In genomic region chr2:93091679-93092078, GRCm38 (mm10) we compare ENCODE assay signal across 18 mouse cellular contexts. TPM values are rescaled to one million over a fixed set of nuclear protein-coding genes. Genes with fewer than 3 reads are reported as not detected.
A peak's percentile ranks its signal among the peaks of the same experiment; 100 is the strongest.
DNase-seq lines count a peak whose midpoint lies in the region; ATAC-seq and TF ChIP-seq lines count a peak whose summit lies in the region.
"Had no signal": no experiment of that assay in that cellular context is flagged by ENCODE, and none has a peak within 500 bp of the region (broad histone marks: within the 10 kb centered on the region; RNA-seq: fewer than 3 reads in every experiment).

No protein-coding gene starts in this region.

- no peaks in the 10 kb centered on the region for H3K36me3 ChIP-seq in forebrain, embryonic 14.5 days (ENCODE audit: control insufficient read depth, insufficient read depth, low read length)
- H3K36me3 ChIP-seq in hindbrain, postnatal 0 days (ENCODE audit: insufficient read depth, low read length) = no peaks in the 10 kb centered on the region
- no peaks in the 10 kb centered on the region for H3K36me3 ChIP-seq in neural tube, embryonic 14.5 days (ENCODE audit: control insufficient read depth, insufficient read depth, low read length)
- no peaks in the 10 kb centered on the region for H3K36me3 ChIP-seq in thymus, adult 2 months (ENCODE audit: control insufficient read depth, insufficient read depth, low read length)
- H3K36me3 ChIP-seq: stomach, embryonic 15.5 days had no signal

- 0 out of 2 replicates have a peak, but pooled peaks have one; percentile 10 for TF ChIP-seq CTCF in hindbrain, postnatal 0 days (IDR thresholded peaks at IDR 0.05; ENCODE audit: low read depth)
- no peak for TF ChIP-seq CTCF in thymus, adult 2 months (IDR thresholded peaks at IDR 0.05; ENCODE audit: borderline replicate concordance, control insufficient read depth, extremely low read depth, insufficient read depth, low read length, poor library complexity)

- TF ChIP-seq POLR2A in thymus, adult 2 months (IDR thresholded peaks at IDR 0.05; ENCODE audit: control insufficient read depth, extremely low read depth, insufficient read depth, low read length, poor library complexity) = no peak

- ATAC-seq in forebrain, embryonic 14.5 days = peak; percentile 49; the same call in 1 of the 2 replicates
- peak; percentile 82 for ATAC-seq in hindbrain, postnatal 0 days
- peak; percentile 70; the same call in 1 of the 2 replicates for ATAC-seq in neural tube, embryonic 14.5 days (ENCODE audit: low read depth)

- no peak overlapping the region for H3K4me2 ChIP-seq in forebrain, embryonic 14.5 days (ENCODE audit: low read length)
- H3K4me2 ChIP-seq in hindbrain, postnatal 0 days (ENCODE audit: low read depth, low read length) = no peak overlapping the region
- H3K4me2 ChIP-seq in neural tube, embryonic 14.5 days (ENCODE audit: low read depth, low read length) = no peak overlapping the region
- H3K4me2 ChIP-seq: liver, embryonic 11.5 days; stomach, embryonic 15.5 days had no signal

- H3K4me1 ChIP-seq in forebrain, embryonic 14.5 days (ENCODE audit: control insufficient read depth, insufficient read depth, low read length) = peaks cover 20% of the 10 kb centered on the region
- peaks cover 9% of the 10 kb centered on the region; the same call in 1 of the 2 replicates for H3K4me1 ChIP-seq in hindbrain, postnatal 0 days (ENCODE audit: insufficient read depth, low read length)
- no peaks in the 10 kb centered on the region for H3K4me1 ChIP-seq in neural tube, embryonic 14.5 days (ENCODE audit: control insufficient read depth, insufficient read depth, low read length)
- no peaks in the 10 kb centered on the region; the same call in 1 of the 2 replicates for H3K4me1 ChIP-seq in thymus, adult 2 months (replicated peaks; ENCODE audit: control insufficient read depth, insufficient read depth, low read length)

- no peak overlapping the region for H3K9ac ChIP-seq in forebrain, embryonic 14.5 days (ENCODE audit: low read length)
- H3K9ac ChIP-seq in hindbrain, postnatal 0 days (replicated peaks; ENCODE audit: low read length) = no peak overlapping the region
- H3K9ac ChIP-seq in neural tube, embryonic 14.5 days (replicated peaks; ENCODE audit: low read depth, low read length) = no peak overlapping the region
- H3K9ac ChIP-seq: stomach, embryonic 15.5 days had no signal

- intact Hi-C loops in left cerebral cortex, postnatal 4 days (cut with DNase I) = no loop called here

- no peaks in the 10 kb centered on the region for H3K9me3 ChIP-seq in forebrain, embryonic 14.5 days (replicated peaks; ENCODE audit: control insufficient read depth, low read length)
- H3K9me3 ChIP-seq in hindbrain, postnatal 0 days (ENCODE audit: low read length) = no peaks in the 10 kb centered on the region
- no peaks in the 10 kb centered on the region for H3K9me3 ChIP-seq in neural tube, embryonic 14.5 days (ENCODE audit: control insufficient read depth, low read length)
- H3K9me3 ChIP-seq: stomach, embryonic 15.5 days had no signal

- no peaks in the 10 kb centered on the region for H3K27me3 ChIP-seq in forebrain, embryonic 14.5 days (replicated peaks; ENCODE audit: control insufficient read depth, insufficient read depth, low read length)
- H3K27me3 ChIP-seq in hindbrain, postnatal 0 days (ENCODE audit: insufficient read depth, low read length) = no peaks in the 10 kb centered on the region
- no peaks in the 10 kb centered on the region for H3K27me3 ChIP-seq in neural tube, embryonic 14.5 days (ENCODE audit: control insufficient read depth, insufficient read depth, low read length)
- H3K27me3 ChIP-seq in thymus, adult 2 months (ENCODE audit: control insufficient read depth, insufficient read depth, low read length) = no peaks in the 10 kb centered on the region
- H3K27me3 ChIP-seq: stomach, embryonic 15.5 days had no signal

- H3K27ac ChIP-seq in forebrain, embryonic 14.5 days (ENCODE audit: low read depth, low read length) = 0 out of 2 replicates have a peak overlapping the region, but pooled peaks have one; percentile 9
- H3K27ac ChIP-seq in hindbrain, postnatal 0 days = peak overlapping the region; percentile 20; the same call in 1 of the 2 replicates
- 0 out of 2 replicates have a peak overlapping the region, but pooled peaks have one; percentile 16 for H3K27ac ChIP-seq in neural tube, embryonic 14.5 days (ENCODE audit: low read depth, low read length)
- H3K27ac ChIP-seq in thymus, adult 2 months (ENCODE audit: control insufficient read depth, insufficient read depth, low read length) = no peak overlapping the region
- H3K27ac ChIP-seq: heart, adult 2 months; macrophage; stomach, embryonic 15.5 days had no signal

- H3K4me3 ChIP-seq in forebrain, embryonic 14.5 days (ENCODE audit: low read depth, low read length) = no peak overlapping the region
- H3K4me3 ChIP-seq in hindbrain, postnatal 0 days (ENCODE audit: low read length) = no peak overlapping the region
- H3K4me3 ChIP-seq in neural tube, embryonic 14.5 days (ENCODE audit: low read depth, low read length) = no peak overlapping the region
- no peak overlapping the region for H3K4me3 ChIP-seq in thymus, adult 2 months (ENCODE audit: control insufficient read depth, insufficient read depth, low read length)
- H3K4me3 ChIP-seq: heart, adult 2 months; stomach, embryonic 15.5 days had no signal

- WGBS in forebrain, embryonic 14.5 days = 10% methylated on average over 2 of the region's 2 CpGs
- WGBS in hindbrain, postnatal 0 days = 16% methylated on average over 2 of the region's 2 CpGs
- WGBS in neural tube, embryonic 14.5 days = 10% methylated on average over 2 of the region's 2 CpGs
- 95% methylated on average over 2 of the region's 2 CpGs for WGBS in thymus, adult 2 months

- peak; percentile 76 for DNase-seq in left cerebral cortex, postnatal 4 days
- DNase-seq in left cerebral cortex, adult 8-10 months (ENCODE audit: low spot score in 2 of 2) = no peak
- DNase-seq in forebrain, embryonic 14.5 days (ENCODE audit: low spot score) = peak; percentile 79
- peak; percentile 61 for DNase-seq in hindbrain, postnatal 0 days (ENCODE audit: low spot score)
- DNase-seq in kidney, postnatal 4 days = no peak
- DNase-seq in thymus, adult 2 months = no peak
- no peak for DNase-seq in B cell, adult 2 months
- DNase-seq: adrenal gland, postnatal 25 days; embryo, embryonic 11 days; heart, adult 2 months; heart, postnatal 10 days; kidney, postnatal 36 days; right cerebral cortex, postnatal 25 days; thymus, postnatal 25 days had no signal

RNA-seq across cellular contexts. Expression of gene Prdm11, which starts 45.7 kb away (rescaled TPM):
- total RNA-seq in left cerebral cortex, postnatal 4 days (2021) = 10 to 100 TPM; 29.2 to 30.8 TPM
- total RNA-seq in left cerebral cortex, adult 8-10 months (2022) = 10 to 100 TPM; 21.0 to 22.5 (median 21.5) TPM
- 0.76 and 0.96 TPM in 2 replicates for polyA plus RNA-seq in forebrain, embryonic 14.5 days (2014; fragmentation: Nextera tagmentation; extraction: Ambion mirVana)
- 14.9 and 15.6 TPM in 2 replicates for total RNA-seq in hindbrain, postnatal 0 days (2014; rRNA removed)
- 3.5 and 3.7 TPM in 2 replicates for polyA plus RNA-seq in hindbrain, postnatal 0 days (2015; fragmentation: Nextera tagmentation; extraction: Ambion mirVana)
- 1.8 TPM in 2 replicates for polyA plus RNA-seq in neural tube, embryonic 14.5 days (2014; fragmentation: Nextera tagmentation; extraction: Ambion mirVana)
- polyA plus RNA-seq in thymus, adult 2 months (2012; rRNA removed) = 17.1 and 17.9 TPM in 2 replicates

Comparison
In these comparisons a context has a peak if more than half of its experiments do, and no peak if none do; other contexts are left out.
1. DNase-seq: peak in left cerebral cortex, postnatal 4 days (single experiment), forebrain, embryonic 14.5 days (single experiment) and hindbrain, postnatal 0 days (single experiment); none in left cerebral cortex, adult 8-10 months (0 of 2), kidney, postnatal 4 days (0 of 2), thymus, adult 2 months (single experiment) and B cell, adult 2 months (0 of 2).
2. Peak in every context shown above with its lines, with median percentiles within 50 percentile points of each other: ATAC-seq.